Mouse (Mus musculus): Measurements from ENCODE around the gene Ncaph2.

Ncaph2 gene

GRCm38 (mm10) chr15:89355241-89356187 is at the start of gene Ncaph2, which contains the start of gene Lmf2:
TSS of gene Ncaph2 (plus strand) at chr15:89355719.
TSS of gene Lmf2 (minus strand) at chr15:89355659.
- DNase-seq, result peak; percentile 98

DNA sequence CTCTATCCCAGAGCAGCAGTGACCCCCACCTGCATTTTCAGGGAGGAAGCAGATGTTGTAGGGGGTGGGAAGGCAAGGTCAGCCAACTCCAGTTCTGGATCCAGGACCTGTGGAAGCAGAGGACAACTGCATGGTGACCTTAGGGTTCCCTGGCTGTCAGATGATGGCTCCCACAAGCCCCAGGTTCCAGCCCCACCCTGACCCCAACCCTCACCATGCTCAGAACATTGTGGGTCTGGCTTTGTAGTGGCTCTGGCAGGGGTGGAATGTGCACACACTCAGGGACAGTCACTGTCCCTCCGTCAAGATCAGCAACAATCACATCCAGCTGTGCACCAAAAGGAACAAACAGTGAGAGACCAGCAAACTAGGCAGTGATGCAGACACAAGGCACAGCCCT is 49.6 kb upstream of the Ncaph2 start:
- DNase-seq, result no peak

- peak in 1 of 2 experiments; percentile 6 for DNase-seq
Measured at GRCm38 (mm10) chr15:89307461-89307860, 48.1 kb upstream of the Ncaph2 start.

GRCm38 (mm10) chr15:89308406-89309139 is 46.9 kb upstream of the Ncaph2 start:
- DNase-seq, result peak in 1 of 2 experiments; percentile 36

DNA sequence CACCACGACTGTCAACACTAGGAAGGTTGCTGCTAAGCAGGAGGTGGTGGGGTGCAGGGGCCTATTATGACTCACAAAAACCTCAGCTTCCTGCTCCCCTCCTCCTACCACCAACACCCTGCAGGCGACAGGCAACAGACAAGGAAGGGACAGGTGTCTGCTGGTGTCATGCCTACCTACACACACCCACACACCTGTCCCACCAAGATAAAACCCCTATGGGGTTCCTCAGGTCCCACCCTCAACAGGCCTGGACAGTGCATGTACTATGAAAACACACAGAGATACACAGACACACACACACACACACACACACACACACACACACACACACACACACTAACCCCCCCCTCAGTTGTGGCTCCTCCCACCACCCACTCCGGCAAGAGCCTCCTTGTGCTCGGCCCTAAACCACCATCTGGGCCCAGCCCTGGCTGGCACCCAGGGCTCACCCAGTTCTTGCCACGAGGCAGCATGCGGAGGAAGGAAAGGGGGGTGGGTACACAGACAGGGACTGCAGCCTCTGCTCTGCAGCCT is 45.5 kb upstream of the Ncaph2 start:
- peak; percentile 68 to 81 for DNase-seq

- peak; percentile 52 to 59 for DNase-seq
Measured at GRCm38 (mm10) chr15:89313359-89313758, 42.2 kb upstream of the Ncaph2 start.

DNA sequence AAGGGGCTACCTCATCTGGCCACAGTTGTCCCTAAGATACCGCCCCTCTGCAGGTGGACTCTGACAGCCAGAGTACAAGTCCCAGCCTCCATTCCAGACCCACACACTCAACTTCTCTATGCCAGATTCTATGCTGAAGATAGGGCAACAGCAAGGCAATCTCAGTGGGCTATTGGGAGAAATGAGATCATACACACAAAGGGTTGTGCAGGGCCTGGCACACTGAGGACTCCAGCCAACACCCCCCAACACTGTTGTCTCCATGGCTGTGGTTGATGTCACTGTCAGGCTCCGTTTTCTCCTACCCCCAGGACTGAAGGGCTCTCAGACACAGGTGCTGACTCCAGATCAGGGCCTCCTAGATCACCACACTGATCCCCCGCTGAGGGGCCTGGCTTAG is 41.4 kb upstream of the Ncaph2 start:
- DNase-seq, result no peak

- DNase-seq, result peak; percentile 66 to 71
Measured at GRCm38 (mm10) chr15:89314511-89315189, 40.9 kb upstream of the Ncaph2 start.

DNA sequence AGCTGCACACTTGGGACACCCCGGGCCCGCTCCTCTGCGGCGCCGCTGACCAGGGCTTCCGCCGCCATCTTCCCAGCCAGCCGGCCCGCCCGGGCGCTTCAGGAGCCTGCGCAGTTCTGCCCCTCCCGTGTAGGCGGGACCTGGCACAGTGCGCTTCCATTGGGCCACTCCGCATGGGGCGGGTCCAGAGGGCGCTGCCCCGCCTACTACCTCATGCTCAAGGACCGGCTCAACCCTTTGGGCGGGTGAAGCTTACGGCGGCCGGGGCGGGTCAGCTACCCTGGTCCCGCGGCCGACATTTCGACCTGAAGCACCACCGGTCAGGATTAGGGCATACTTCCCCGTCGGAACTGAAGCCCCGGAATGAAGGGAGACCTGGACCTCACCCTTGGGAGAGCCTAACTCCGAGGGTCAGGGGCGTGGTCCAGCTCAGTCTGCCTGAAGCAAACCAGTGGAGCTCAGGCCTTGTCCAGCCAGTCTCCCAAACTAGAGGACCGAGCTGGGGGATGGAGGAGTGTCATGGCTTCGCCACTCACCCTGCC is 40.3 kb upstream of the Ncaph2 start, which contains the start of gene Sbf1:
Sbf1 (minus strand) TSS at position 122 of the 542 bp plus-strand sequence.
- DNase-seq, result peak; percentile 99

DNA sequence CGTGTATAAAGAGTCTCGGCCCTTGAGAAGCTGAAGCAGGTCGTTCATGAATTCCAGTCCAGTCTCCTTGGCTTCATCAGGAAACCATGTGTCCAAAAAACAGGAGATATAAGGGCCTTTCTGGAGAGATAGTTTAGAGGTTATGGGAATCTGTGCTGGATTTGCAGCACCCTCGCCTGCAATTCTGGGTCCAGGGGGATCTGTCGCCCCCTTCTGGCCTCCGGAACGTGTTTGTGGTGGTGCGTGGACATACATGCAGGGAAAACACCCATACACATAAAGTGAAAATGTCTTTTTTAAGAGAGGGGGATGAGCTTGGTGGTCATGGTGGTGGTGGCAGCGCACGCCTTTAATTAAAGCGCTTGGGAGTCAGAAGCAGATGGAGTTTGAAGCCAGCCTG is 39.4 kb upstream of the Ncaph2 start:
- peak in 1 of 2 experiments; percentile 48 for DNase-seq

DNA sequence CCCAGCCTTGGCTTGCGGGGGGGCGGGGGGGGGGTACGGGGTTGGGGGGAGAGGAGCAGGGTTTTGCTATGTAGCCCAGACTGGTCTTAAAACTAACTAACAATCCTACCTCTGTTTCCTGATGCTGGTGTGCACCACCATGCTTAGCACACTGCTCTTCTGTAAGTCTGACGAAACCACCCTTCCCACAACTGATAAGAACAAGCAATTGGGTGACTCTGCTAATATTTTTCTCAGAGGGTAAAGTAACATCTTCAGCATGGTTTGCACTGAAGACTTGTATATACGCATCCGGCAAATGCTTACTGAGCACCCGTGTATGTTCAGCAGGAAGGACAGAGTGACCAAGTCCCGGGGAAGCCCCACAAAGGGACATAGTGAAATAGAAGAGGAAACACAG is 34.3 kb upstream of the Ncaph2 start:
- DNase-seq, result no peak

DNA sequence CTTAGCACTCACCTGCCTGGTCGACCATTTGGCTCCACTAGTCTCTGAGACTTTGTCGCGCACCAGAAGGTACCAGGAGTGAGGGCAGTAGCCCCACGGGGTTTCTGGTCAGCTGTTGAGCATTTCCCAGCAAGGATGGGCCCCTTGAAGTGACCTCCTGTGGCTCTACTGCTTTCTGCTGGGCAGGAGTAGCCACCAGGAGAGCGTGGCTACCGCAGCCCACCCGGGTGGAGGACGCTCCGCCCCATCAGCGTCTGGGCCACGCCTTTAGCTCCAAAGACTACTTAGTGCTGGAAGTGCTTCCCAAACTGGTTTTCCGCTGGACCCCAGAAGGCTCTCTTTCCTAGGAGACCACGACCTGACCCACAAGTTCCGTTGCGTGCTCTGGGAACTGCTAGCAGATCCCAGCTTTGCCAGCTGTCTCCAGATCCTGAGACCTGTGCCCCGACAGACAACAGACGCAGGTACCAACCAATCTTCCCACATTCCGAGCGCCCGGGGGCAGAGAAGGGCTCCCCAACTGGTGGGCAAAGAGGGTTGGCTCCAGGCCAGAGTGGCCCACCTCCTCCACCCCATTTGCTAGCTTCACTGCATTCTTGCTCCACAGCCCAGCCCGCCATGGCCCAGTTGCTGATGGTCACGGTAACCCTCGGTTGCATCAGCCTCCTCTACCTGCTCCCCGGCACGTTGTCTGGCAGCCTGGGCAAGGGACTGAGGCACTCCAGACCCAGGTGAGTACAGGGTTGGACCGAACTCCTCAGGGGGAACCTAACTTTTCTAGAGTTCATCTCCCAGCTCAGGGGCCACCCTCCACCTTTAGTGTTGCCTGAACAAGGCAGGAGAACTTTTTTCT is 32.6 kb upstream of the Ncaph2 start, which contains the start of gene Adm2:
Adm2 (plus strand) TSS at position 51 of the 853 bp plus-strand sequence.
- DNase-seq, result peak in 1 of 2 experiments; percentile 25

DNA sequence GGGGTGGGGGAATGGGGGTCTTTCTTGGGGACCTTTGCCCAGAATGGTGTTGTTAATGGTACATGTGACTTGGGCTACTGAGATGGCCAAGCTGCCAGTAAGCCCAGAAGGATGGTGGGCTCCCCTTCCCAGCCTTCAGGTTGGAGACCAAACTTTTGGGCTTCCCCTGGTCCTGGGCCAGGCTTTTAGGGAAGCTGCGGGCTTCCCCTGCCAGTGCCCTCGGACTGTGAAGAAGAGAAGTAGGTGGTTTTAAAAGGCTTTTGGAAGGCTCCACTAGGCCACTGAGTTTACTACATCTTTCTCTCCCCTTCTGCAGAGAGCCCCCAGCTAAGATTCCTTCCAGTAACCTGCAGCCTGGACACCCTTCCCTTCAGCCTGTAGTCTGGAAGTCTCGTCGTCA is 31.9 kb upstream of the Ncaph2 start:
- DNase-seq, result no peak

DNA sequence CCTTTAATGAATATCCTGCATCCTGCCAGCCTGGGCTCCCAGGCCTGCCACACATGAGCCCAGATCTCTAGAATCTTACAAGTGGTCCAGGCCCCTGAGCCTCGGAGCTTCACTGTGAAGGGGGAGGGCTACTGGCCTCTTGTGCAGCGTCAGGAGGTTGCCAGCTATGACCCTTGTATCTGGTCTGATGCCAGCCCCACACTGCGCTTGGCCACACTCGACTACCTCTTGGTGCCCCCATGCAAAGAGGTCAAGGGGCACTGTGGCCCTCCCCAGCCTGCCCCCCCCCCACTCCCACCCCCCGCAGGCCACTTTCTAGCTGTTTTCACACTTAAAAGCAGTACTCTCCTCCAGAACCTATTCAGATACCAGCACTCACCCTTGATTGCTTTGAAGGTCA is 29.1 kb upstream of the Ncaph2 start:
- no peak for DNase-seq

DNA sequence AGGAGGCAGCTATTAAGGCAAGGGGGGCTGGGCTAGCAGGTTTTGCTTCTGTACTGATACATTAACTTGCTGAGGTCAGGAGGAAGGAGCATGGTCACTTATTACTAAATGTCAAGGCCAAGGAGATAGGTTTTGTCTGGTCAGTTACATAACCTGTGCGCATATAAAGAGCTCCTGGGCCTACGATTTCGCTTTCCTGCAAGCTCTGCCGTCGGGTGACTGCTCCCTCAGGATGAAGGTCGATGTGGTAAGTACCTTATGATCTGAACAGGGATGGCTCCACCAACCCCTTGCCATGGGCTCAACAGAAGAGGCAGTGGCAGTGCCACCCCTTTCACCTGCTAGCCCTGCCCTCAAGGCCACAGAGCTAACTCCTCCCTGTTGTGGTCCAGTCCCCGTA is 21.2 kb upstream of the Ncaph2 start, which contains the start of gene Miox:
Miox (plus strand) TSS at position 128 of the 400 bp plus-strand sequence.
- DNase-seq, result no peak

GRCm38 (mm10) chr15:89334774-89335537 is 20.6 kb upstream of the Ncaph2 start:
- DNase-seq, result no peak

GRCm38 (mm10) chr15:89336422-89336821 is 19.1 kb upstream of the Ncaph2 start:
- DNase-seq, result no peak

- DNase-seq, result no peak
Measured at GRCm38 (mm10) chr15:89339696-89340095, 15.8 kb upstream of the Ncaph2 start.

- DNase-seq, result no peak
Measured at GRCm38 (mm10) chr15:89340136-89340535, 15.4 kb upstream of the Ncaph2 start.

DNA sequence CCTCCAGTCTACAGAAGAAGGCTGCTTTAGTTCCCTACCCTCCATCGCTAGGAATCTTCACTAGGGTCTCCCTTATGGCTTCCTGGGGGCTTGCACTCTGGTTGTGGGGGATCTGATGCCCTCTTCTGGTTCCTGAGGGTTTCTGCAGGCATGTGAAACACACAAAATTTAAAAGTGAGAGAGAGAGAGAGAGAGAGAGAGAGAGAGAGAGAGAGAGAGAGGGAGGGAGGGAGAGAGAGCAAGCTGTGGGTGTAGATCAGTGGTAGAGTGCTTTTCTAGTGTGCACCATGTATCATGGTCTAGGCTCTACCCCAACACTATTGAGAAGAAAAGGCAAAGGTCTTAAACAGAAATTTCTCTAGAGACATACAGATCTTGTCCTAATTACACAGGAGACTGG is 13.8 kb upstream of the Ncaph2 start:
- no peak for DNase-seq
